Mouse (Mus musculus): Measurements from ENCODE around the gene Cish. TPM values are rescaled to one million over a fixed set of nuclear protein-coding genes. Genes with fewer than 3 reads are reported as not detected.
"Not testable (repeated sequence)": the region's sequence is repeated elsewhere in the genome, so short reads cannot be mapped to it uniquely, and the experiment has no call there.

The Cish gene
- total RNA-seq, 2 experiments from 2014 or later = 0.40 to 1.7 TPM

DNA sequence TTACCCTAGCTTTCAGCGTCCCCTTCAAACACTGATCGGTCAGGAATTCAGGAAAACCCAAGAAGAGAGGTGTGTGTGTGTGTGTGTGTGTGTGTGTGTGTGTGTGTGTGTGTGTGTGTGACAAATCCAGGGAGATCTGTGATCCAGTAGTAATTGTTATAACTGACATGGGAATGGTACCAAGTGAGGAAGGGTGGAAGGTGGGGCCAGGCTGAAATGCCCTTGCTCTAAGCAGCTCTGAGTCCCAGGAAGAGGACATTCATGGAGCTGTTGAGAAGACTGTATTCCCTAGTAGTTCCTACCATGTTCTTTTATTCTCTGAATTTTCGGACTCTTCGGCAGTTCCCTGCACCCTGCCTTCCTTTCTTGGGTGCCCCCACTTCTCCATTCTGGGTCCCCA is 1.8 kb downstream of the Cish start:
- ATAC-seq (ENCODE audit: poor library complexity, severe bottlenecking) = no peak

DNA sequence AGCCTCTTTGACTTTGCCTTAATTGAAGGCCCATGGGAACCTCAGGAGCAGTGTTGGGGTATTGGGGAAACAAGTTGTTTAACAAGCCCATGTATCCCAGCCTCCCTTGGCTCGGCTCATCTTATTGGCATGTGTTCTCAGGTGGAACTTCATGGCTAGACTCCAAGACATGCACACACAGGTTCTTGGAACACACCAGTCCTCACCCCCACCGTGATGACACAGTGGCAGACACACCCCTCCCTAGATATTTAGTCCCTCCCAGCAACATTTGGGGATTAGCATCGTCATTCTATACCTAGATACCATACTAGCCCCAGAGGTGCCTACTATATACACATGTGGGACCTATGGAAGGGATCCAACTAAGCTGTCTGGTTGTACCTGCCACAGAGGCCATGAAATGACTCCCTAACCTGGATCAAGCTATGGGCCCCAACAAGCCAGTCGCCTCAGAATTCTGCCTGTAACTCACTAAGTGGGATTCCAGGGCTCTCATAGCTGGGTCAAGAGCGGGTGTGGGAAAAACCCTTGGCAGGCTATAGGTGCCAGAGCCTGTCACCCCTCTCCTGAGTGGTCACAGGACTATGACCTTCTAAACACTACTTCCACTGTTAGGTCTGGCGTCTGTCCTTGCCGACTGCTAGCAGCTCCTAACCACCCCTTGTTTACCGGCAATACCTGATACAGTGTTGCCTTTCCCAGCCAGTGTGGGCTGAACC is 2.4 kb downstream of the Cish start:
- ATAC-seq (ENCODE audit: poor library complexity, severe bottlenecking) = no peak

- ATAC-seq (ENCODE audit: poor library complexity, severe bottlenecking) = no peak
These were observed 3.0 kb downstream of the Cish start for GRCm38 (mm10) chr9:107298876-107299275.

GRCm38 (mm10) chr9:107299783-107300182 is 4.0 kb downstream of the Cish start:
- no peak for ATAC-seq (ENCODE audit: poor library complexity, severe bottlenecking)

DNA sequence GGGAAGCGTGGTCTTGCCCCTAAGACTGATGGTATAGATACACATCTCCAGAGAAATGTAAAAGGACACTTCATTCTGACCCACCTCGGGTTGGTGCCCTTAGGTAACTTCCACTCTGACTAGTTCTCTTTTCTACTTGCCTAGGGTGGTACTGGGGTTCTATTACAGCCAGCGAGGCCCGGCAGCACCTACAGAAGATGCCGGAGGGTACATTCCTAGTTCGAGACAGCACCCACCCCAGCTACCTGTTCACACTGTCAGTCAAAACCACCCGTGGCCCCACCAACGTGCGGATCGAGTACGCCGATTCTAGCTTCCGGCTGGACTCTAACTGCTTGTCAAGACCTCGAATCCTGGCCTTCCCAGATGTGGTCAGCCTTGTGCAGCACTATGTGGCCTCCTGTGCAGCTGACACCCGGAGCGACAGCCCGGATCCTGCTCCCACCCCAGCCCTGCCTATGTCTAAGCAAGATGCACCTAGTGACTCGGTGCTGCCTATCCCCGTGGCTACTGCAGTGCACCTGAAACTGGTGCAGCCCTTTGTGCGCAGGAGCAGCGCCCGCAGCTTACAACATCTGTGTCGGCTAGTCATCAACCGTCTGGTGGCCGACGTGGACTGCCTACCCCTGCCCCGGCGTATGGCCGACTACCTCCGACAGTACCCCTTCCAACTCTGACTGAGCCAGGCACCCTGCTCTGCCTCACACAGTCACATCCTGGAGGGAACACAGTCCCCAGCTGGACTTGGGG is 4.6 kb downstream of the Cish start:
- ATAC-seq (ENCODE audit: poor library complexity, severe bottlenecking) = no peak

- ATAC-seq (ENCODE audit: poor library complexity, severe bottlenecking) = no peak
These were observed 5.9 kb downstream of the Cish start for GRCm38 (mm10) chr9:107301554-107302331.

GRCm38 (mm10) chr9:107302592-107302991 is 6.8 kb downstream of the Cish start:
- no peak for ATAC-seq (ENCODE audit: poor library complexity, severe bottlenecking)

DNA sequence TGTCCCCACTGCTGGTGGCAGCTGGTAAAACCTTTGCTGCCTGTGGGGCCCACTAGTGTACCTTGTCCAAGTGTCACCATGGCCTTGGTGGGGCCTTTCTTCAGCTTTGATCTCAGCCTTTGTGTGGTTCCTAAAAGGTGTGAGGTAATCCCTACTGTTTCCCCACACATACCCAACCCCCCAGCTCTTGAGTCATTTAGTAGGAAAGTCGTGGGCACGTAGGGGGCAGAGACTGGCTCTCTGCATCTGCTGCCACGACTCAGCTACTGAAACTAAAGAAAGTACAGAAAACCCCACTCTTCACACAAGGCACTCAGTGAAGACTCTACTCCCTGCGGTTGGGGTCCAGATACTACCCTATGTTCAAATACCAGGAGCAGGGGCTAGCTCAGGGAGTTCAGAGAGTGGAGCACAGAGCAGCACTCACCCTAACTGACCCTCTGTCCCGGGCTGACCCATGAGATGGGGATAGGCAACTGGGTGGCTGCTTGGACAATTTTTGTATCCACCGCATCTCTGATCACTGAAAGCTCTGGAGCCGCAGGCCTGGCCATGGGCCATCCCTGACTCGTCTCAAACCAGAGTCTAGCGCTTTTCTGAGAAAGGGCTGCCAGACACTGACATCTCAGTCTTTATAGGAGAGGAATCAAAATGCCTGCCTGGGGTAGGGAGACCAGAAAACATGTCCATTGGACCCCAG is 7.4 kb downstream of the Cish start:
- peak; percentile 28 for ATAC-seq (ENCODE audit: poor library complexity, severe bottlenecking)

- ATAC-seq (ENCODE audit: poor library complexity, severe bottlenecking) = no peak
These were observed 8.1 kb downstream of the Cish start for GRCm38 (mm10) chr9:107303900-107304299.

GRCm38 (mm10) chr9:107304383-107304782 is 8.6 kb downstream of the Cish start:
- no peak for ATAC-seq (ENCODE audit: poor library complexity, severe bottlenecking)

DNA sequence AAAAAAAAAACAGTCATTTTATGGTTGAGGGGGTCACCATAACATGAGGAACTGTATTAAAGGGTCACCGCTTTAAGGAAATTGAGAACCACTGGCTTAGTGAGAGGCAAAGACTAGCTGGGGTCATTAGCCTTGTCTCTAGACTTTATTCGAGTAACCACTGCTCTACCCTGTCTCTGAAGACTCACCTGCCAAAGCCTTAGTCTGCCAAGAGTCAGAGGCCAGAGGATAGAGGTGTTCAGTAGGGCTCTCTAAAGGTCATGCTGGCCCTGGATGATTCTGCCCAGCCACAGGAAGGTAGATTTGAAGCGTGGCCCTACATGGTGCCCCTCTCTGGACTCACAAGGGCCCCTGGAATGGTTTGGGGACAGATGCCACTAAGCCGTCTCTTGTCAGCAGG is 9.2 kb downstream of the Cish start:
- no peak for ATAC-seq (ENCODE audit: poor library complexity, severe bottlenecking)

DNA sequence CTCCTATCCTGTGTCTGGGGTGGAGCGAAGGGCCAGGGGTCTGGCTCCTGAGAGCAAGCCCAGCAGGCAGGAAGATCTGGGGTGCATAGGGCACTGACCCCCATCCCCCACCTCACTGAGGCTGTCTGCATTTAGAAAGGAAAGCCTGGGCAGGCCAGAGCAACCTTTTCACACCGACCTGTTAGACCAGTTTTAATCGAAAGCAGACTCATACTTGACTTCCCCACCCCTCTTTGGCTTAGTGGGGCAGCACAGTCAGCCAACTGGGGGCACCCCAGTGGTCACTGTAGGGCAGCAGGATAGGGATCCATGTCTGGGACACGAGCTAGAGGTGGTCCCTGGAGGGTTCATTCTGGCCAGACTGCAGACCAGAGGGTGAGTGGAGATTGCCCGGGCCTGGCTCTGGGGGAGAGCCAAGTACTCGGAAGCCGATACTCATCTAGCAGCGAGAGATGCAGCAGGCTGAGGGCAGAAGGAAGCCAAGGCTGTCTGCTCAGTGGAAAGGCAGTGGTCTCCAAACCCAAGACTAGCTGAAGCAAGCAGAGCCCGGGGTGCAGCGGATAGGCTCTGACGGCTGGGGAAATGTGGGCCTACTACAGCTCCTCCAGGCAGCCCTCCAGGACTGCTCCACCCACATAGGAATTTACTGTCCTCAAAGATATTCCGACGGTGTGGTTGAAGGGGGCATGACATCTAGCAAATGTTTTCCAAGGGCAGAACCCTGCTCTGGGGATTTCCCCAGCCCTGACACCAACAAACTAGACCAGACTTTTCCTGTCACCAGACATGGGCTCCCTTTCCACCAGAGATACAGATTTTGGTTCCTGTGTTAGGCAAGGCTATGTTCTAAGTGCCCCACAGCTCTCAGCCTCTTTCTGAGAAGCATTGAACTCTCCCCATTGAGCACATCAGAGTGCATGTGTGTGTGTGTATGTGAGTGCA is 10.0 kb downstream of the Cish start:
- ATAC-seq (ENCODE audit: poor library complexity, severe bottlenecking) = 0 out of 2 replicates have a peak, but pooled peaks have one; percentile 18

DNA sequence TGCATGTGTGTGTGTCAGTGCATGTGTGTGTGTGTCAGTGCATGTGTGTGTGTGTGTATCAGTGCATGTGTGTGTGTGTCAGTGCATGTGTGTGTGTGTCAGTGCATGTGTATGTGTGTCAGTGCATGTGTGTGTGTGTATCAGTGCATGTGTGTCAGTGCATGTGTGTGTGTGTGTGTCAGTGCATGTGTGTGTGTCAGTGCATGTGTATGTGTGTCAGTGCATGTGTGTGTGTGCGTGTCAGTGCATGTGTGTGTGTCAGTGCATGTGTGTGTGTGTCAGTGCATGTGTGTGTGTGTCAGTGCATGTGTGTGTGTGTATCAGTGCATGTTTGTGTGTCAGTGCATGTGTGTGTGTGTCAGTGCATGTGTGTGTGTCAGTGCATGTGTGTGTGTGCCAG is 10.8 kb downstream of the Cish start:
- not testable (repeated sequence) for ATAC-seq (ENCODE audit: poor library complexity, severe bottlenecking)

DNA sequence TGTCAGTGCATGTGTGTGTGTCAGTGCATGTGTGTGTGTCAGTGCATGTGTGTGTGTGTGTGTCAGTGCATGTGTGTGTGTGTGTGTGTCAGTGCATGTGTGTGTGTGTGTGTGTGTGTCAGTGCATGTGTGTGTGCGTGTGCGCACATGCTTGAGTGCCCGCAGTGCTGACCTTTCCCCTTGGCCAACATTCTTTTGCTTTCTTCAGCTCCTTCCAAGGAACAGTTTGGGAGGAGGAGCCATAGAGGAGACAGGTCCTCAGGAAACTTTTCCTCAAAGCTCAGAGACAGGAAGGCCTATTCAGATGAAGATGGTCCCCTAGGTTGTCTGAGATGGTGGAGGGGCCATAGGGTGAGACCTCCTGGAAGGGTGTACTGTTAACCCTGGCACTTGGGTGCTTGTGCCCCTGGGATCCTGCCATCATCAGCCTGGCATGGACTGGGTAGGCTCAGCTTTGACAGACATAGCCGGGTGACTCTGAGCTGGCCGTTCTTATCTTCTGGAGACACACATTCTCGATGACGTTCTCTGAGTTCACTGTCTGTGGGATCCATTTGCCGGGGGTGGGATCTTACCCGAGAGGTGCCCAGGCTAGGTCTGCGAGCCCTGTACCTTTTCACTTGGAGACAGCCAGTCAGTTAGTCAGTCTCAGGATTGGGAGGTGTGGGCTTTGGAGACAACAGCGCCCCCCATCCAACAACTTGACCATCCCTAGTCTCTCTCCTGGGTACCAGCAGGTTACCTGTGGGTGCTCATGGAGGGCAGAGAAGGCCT is 11.5 kb downstream of the Cish start:
- 0 out of 2 replicates have a peak, but pooled peaks have one; percentile 19 for ATAC-seq (ENCODE audit: poor library complexity, severe bottlenecking)

GRCm38 (mm10) chr9:107307886-107308285 is 12.1 kb downstream of the Cish start:
- no peak for ATAC-seq (ENCODE audit: poor library complexity, severe bottlenecking)

GRCm38 (mm10) chr9:107308346-107309000 is 12.6 kb downstream of the Cish start:
- ATAC-seq (ENCODE audit: poor library complexity, severe bottlenecking) = no peak

DNA sequence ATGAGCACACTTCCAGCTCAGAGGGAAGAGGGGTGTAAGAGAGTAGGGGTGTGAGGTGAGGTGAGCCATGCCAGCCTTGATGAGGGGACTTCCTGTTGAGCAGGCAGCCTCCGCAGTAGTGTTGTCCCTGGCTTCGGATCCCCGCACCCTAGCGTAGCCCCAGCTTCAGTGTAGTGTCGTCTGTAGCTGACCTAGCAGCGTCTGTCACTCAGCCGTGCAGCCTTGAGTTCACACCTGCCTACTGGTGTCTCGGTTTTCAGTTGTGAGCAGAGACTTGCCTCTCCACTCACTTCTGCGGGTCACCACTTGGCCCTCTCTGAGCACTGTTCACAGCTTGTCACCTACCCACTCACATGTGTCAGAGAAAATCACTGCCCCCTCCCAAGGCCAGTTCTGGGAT is 13.3 kb downstream of the Cish start:
- ATAC-seq (ENCODE audit: poor library complexity, severe bottlenecking) = no peak

GRCm38 (mm10) chr9:107309600-107309999 is 13.8 kb downstream of the Cish start:
- no peak for ATAC-seq (ENCODE audit: poor library complexity, severe bottlenecking)

All from megakaryocyte, adult 5-6 weeks (primary cell).